Mouse (Mus musculus) hindbrain, embryonic 10.5 days (tissue): Measurements from ENCODE around the gene Olfm2. TPM values are rescaled to one million over a fixed set of nuclear protein-coding genes. Genes with fewer than 3 reads are reported as not detected.

Experiments used
- DNase-seq: peaks from one replicate; pipeline ENCODE4 v3.0.0-alpha.2; 2017; ENCODE audit warnings: low spot score
- H3K27ac ChIP-seq: fragments of 300-500 bp; sonication (generic); 2 replicates; pipeline ENCODE4 v1.5.1; 2016; ENCODE audit warnings: mild to moderate bottlenecking, moderate library complexity
- H3K27me3 ChIP-seq: fragments of 300-500 bp; sonication (generic); 2 replicates; pipeline ENCODE4 v1.6.1; 2016; ENCODE audit warnings: mild to moderate bottlenecking; ENCODE audit not compliant: poor library complexity, insufficient read depth, severe bottlenecking
- H3K36me3 ChIP-seq: fragments of 300-500 bp; sonication (generic); 2 replicates; pipeline ENCODE4 v1.6.1; 2016; ENCODE audit warnings: mild to moderate bottlenecking, moderate library complexity
- H3K4me1 ChIP-seq: fragments of 300-500 bp; sonication (generic); replicated peaks from 2 replicates; pipeline ENCODE4 v1.6.1; 2016; ENCODE audit warnings: mild to moderate bottlenecking
- H3K4me3 ChIP-seq: fragments of 300-500 bp; sonication (generic); 2 replicates; pipeline ENCODE4 v1.5.1; 2016; ENCODE audit warnings: mild to moderate bottlenecking, moderate library complexity
- H3K9me3 ChIP-seq: fragments of 300-500 bp; sonication (generic); 2 replicates; pipeline ENCODE4 v1.6.1; 2016; ENCODE audit warnings: mild to moderate bottlenecking, moderate library complexity
- WGBS: fragments of 180-500 bp; shearing (Covaris S2); methylation state at CpG from one replicate; pipeline ENCODE4 v1.1.7; 2016; 5-methylcytosine and 5-hydroxymethylcytosine counted together
- polyA plus RNA-seq: library from polyadenylated mRNA; unstranded; fragments of >200 nt; fragmentation: Nextera tagmentation; extraction: Ambion mirVana; gene quantifications from 2 replicates; pipeline ENCODE4 v1.2.1, GENCODE M21; 2016

Gene Olfm2
- 46.9 and 76.4 TPM in 2 replicates for polyA plus RNA-seq

DNA sequence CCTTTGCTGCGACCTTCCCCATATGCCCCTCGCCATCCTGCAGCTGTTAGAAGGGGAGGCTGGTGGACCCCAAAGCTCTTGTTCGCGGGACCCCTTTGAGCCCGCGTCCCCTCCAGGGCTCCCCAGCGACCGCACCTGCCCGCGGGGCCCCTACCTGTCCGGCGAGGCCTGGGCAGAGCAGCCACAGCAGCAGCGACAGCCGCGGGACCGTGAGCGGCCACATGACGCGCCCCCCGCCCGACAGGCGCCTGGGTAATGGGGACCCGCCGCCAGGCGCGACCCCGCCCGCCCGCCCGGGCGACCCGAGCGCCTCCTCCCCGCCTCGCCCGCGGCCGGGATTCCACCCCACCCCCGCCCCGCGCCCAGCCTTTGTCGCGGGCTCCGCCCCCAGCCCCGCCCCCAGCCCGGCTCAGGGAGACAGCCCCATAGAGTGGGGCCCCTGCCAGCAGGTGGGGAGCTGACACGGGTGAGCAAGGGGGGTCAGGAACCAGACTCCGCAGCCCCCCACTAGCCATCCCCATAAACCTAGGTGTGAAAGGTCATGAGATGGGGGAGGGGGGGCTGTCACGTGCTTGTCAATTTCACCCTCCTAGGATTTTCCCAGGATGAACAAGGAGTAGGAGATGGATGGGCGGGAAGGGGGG is at the start of gene Olfm2:
Gene Olfm2, minus strand, starts transcription at position 333 of the 644 bp plus-strand sequence.
- WGBS: under 1% methylated on average over 50 of the region's 50 CpGs
- DNase-seq: peak; percentile 74
- H3K27me3 ChIP-seq: peaks cover 47% of the 10 kb centered on the region

DNA sequence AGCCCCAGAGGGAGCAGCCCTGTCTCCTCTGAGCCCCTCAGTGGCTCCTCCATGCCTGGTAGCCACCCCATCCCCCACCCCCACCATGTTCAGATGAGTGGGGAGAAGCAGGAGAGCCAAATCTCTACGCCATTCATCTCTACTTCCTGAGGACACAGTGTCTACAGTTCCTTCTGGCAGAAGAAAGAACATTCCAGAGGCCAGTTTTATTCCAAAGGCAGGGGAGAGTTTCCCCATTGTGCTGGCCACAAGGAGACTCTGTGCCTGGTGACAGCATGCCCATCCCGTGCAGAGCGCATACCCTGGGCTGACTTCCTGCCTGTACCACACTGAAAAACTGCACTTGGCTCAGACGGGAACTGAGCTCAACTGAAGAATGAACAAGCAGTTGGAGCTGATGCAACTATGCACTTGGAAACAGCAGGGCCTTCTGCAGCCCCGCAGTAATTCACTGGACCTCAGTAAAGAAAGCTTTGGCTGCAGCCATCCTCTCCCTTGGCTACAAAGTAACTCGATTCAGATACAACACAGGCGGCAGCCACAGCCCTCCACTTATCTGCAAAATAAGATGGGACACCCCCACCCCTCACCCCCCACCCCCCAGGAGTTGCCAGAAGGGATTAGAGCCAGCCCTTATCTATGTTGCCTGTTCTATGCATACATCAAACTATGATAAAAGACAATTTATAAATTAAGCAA is 48.1 kb upstream of the Olfm2 start:
- Histone ChIP-seq H3K9me3 (no peaks in the 10 kb centered on the region), H3K4me3 (no peak overlapping the region), H3K4me1 (peaks cover 37% of the 10 kb centered on the region), H3K27ac (peak overlapping the region; percentile 37; the same call in 1 of the 2 replicates), H3K27me3 (no peaks in the 10 kb centered on the region), H3K36me3 (no peaks in the 10 kb centered on the region)
- peak; percentile 8 for DNase-seq
- 42% methylated on average over 7 of the region's 7 CpGs for WGBS

More for the DNA sequence above, at the start of gene Olfm2:
- no peaks in the 10 kb centered on the region for H3K36me3 ChIP-seq
- H3K4me1 ChIP-seq: peaks cover 48% of the 10 kb centered on the region
- 0 out of 2 replicates have a peak, but pooled peaks cover 5% of the 10 kb centered on the region for H3K9me3 ChIP-seq
- H3K27ac ChIP-seq: peak within 1 kb of the TSS; percentile 88
- peak within 1 kb of the TSS; percentile 66 for H3K4me3 ChIP-seq

DNA sequence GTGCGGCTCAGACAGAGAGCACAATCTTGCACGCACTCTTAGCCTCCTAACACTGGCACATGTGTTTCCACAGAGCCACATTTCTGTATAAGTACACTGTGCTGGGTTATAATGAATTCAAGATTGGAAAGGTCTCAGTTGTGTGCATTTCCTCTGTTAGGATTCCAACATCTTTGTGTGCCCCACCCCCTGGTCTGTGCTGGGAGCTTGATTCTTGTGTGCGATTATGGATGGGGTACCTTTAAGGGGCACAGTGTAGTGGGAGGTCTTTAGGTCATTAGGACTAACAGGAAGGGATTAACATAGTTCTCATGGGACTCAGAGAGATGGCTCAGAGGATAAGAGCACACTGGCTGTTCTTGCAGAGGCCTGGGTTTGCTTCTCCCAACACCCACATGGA is 44.2 kb upstream of the Olfm2 start:
- H3K4me1 ChIP-seq: peaks cover 30% of the 10 kb centered on the region
- WGBS: 72% methylated on average over 3 of the region's 3 CpGs
- no peaks in the 10 kb centered on the region for H3K36me3 ChIP-seq
- H3K4me3 ChIP-seq: no peak overlapping the region
- 0 out of 2 replicates have a peak, but pooled peaks cover 4% of the 10 kb centered on the region for H3K9me3 ChIP-seq
- no peaks in the 10 kb centered on the region for H3K27me3 ChIP-seq
- no peak overlapping the region for H3K27ac ChIP-seq
- DNase-seq: no peak

DNA sequence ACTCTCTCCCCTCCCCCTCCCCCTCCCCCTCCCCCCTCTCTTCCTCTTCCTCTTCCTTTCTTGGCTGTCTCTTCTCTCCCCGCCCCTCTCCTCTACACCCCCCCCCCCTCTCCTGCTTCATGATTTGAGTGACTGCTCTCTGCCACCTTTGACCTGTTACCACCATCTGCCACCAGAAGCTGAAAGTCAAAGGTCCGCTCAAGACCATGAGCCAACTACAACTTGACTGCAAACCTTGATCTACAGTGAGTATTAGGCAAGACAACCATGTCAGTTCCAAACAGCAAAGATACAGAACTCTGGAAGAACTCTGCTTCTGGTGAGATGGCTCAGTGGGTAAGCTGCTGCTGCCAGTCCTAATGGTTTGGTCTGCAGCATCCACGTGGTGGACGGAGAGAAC is 43.5 kb upstream of the Olfm2 start:
- Histone ChIP-seq H3K27me3 (no peaks in the 10 kb centered on the region), H3K4me3 (no peak overlapping the region), H3K9me3 (0 out of 2 replicates have a peak, but pooled peaks cover 4% of the 10 kb centered on the region), H3K27ac (peak overlapping the region; percentile 40; the same call in 1 of the 2 replicates), H3K36me3 (no peaks in the 10 kb centered on the region), H3K4me1 (peaks cover 30% of the 10 kb centered on the region)
- no peak for DNase-seq
- 71% methylated on average over 3 of the region's 4 CpGs for WGBS

DNA sequence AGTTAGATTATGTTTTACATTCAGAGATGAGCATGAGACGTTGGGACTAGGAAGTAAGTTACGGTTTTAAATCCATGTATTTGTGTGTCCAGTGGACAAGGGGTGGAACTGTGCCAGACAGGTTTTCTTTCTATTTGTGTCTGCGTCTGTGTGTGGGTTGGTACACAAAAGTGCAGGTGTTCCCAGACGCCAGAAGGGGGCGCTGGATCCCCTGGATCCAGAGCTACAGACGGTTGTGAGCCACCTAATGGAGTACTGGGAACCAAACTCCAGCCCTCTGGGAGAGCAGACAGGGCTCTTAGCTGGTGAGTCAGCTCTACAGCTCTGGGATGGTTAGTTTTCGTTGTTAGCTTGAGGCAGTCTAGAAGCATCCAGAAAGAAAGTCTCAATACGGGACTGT is 41.8 kb upstream of the Olfm2 start:
- Histone ChIP-seq H3K27me3 (no peaks in the 10 kb centered on the region), H3K36me3 (no peaks in the 10 kb centered on the region), H3K4me3 (no peak overlapping the region), H3K9me3 (0 out of 2 replicates have a peak, but pooled peaks cover 4% of the 10 kb centered on the region), H3K4me1 (peaks cover 15% of the 10 kb centered on the region), H3K27ac (no peak overlapping the region)
- 78% methylated on average over 8 of the region's 8 CpGs for WGBS
- DNase-seq: no peak

DNA sequence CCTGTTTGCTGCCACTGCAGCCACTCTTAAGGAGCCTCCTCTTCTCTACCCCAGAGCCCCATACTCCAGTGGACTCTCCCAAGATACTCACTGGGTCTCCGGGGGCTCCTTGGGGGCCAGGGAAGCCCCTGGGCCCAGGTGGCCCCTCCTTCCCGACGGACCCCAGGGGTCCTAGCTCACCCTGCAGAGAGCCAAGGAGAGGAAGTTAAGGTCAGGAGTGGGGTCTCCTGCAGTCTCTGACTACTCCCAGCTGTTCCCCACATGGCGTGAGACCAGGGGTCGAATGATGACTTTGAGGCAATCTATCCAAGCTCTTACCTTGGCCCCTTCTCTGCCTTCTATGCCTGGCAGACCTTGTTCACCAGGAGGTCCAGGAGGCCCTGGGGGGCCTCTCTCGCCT is 38.9 kb upstream of the Olfm2 start:
- WGBS: 65% methylated on average over 6 of the region's 6 CpGs
- no peaks in the 10 kb centered on the region for H3K36me3 ChIP-seq
- H3K9me3 ChIP-seq: 0 out of 2 replicates have a peak, but pooled peaks cover 4% of the 10 kb centered on the region

DNA sequence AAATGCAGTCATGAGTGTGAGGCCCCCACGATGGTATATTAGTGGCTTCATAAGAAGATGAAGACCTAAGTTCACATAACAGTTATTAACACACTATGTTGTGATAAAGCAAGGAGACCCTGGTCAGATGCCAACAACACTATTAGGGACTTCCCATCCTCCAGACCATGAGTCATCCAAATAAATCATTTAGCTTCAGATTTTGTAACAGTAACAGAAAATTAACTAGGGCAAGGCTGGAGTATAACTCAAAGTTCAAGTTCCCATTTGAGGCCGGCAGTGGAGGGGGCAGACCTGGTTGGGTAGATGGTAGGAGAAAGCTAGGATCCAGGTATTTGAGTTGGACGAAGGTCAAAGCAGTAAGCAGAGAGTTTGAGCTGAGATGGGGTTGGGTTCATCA is 35.1 kb upstream of the Olfm2 start:
- no peaks in the 10 kb centered on the region for H3K36me3 ChIP-seq
- no peaks in the 10 kb centered on the region for H3K27me3 ChIP-seq
- H3K4me1 ChIP-seq: peaks cover 7% of the 10 kb centered on the region
- no peak for DNase-seq
- 80% methylated on average over 3 of the region's 3 CpGs for WGBS
- H3K4me3 ChIP-seq: no peak overlapping the region
- H3K27ac ChIP-seq: no peak overlapping the region
- H3K9me3 ChIP-seq: no peaks in the 10 kb centered on the region

More for the DNA sequence above, 38.9 kb upstream of the Olfm2 start:
- Histone ChIP-seq H3K27me3 (no peaks in the 10 kb centered on the region), H3K4me1 (peaks cover 4% of the 10 kb centered on the region), H3K4me3 (no peak overlapping the region), H3K27ac (no peak overlapping the region; the same call in 1 of the 2 replicates)
- no peak for DNase-seq

DNA sequence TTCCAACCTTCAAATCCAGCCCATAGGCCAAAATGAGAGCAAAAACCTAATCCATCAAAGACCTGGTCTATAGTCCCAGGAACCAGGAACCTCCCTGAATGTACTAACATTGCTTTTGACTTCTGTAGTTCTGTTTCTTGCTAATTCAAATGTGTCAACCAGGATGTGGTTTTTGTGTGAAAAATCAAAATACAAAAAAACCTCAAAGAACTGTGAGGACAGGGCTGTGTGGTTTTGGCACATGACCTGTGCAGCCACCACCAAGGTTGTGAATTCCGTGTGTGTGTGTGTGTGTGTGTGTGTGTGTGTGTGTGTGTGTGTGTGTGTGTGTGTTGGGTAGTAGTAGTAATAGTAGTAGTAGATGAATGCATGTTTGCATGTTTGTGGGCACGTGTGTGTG is 19.1 kb upstream of the Olfm2 start:
- Histone ChIP-seq H3K4me3 (no peak overlapping the region), H3K9me3 (no peaks in the 10 kb centered on the region), H3K4me1 (peaks cover 2% of the 10 kb centered on the region; the same call in 1 of the 2 replicates), H3K36me3 (no peaks in the 10 kb centered on the region), H3K27me3 (no peaks in the 10 kb centered on the region), H3K27ac (no peak overlapping the region)
- DNase-seq: no peak
- 81% methylated on average over 2 of the region's 2 CpGs for WGBS

DNA sequence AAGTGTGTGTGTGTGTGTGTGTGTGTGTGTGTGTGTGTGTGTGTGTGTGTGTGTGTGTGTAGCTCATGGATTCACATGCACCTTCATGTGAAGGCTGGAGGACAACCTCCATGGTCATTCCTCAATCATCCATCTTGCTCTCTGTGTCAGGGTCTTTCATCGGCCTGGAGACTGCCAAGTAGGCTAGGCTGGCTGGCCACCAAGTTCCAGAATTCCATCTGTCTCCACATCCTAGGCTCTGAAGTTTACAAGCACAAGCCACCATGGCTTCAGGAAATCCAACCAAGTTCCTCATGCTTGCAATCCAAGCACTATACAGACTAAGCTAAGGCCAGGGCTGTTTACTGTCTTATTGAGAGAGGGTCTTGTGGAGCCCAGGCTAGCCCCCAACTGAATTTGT is 16.9 kb upstream of the Olfm2 start:
- Histone ChIP-seq H3K27me3 (no peaks in the 10 kb centered on the region), H3K36me3 (no peaks in the 10 kb centered on the region), H3K9me3 (no peaks in the 10 kb centered on the region), H3K4me1 (peaks cover 2% of the 10 kb centered on the region; the same call in 1 of the 2 replicates), H3K27ac (no peak overlapping the region), H3K4me3 (no peak overlapping the region)
- WGBS: 93% methylated on average over 1 of the region's 1 CpGs
- no peak for DNase-seq

DNA sequence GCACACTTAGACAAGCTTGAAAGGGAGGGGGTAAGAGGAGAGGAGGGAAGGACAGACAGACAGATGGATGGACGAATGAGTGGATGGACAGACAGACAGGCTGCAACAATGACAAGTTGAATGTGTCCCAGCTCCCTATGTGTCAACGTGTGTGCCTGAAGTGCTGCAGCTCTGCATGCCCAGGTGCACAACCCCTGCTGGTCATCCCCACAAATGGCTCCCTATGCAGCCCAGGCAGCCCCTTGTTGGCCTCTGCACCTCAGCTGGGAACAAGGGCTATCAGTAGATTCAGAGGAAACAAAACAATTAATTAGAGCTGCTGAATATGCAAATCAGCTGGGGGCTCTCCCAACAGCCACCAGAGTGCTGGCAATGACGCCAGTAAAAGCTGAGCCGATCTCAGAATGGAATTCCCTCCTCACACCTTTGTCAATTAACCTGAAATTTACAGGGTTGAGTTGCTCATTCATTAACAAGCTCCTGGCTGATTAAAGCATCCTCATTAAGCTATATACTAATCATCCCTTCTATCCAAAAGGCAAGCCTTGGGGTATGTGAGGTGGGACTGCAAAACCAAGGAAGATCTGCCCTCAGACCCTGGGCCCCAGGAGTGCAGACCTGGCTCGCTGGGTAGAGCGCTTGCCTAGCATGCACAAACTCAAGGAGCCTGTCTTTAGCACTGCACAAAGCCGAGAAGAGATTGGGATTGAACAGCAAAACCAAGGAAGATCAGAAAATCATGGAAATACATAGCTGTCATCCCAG is 16.2 kb upstream of the Olfm2 start:
- Histone ChIP-seq H3K27ac (no peak overlapping the region), H3K27me3 (no peaks in the 10 kb centered on the region), H3K36me3 (no peaks in the 10 kb centered on the region), H3K9me3 (no peaks in the 10 kb centered on the region), H3K4me1 (peaks cover 2% of the 10 kb centered on the region; the same call in 1 of the 2 replicates), H3K4me3 (no peak overlapping the region)
- WGBS: 57% methylated on average over 7 of the region's 7 CpGs
- no peak for DNase-seq

DNA sequence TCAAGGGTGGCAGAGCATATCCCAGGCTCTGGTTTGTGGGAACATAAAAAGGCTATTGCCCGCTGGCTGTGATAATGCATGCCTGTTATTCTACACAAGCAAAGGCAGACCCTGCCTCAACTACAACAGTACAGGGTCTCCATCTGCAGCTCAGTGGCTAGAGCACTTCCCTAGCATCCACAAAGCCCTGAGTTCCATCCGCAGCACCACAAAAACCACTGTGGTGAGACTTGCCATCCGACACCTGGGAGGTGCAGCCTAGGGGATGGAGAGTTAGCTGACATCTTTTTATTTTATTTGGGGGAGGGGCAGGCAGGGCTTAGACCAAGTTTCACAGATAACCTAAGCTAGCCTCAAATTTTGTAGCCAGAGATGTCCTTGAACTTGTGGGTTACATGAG is 15.2 kb upstream of the Olfm2 start:
- no peaks in the 10 kb centered on the region for H3K27me3 ChIP-seq
- no peak for DNase-seq
- 68% methylated on average over 3 of the region's 3 CpGs for WGBS
- H3K27ac ChIP-seq: no peak overlapping the region
- peaks cover 2% of the 10 kb centered on the region; the same call in 1 of the 2 replicates for H3K4me1 ChIP-seq
- H3K4me3 ChIP-seq: no peak overlapping the region
- no peaks in the 10 kb centered on the region for H3K36me3 ChIP-seq
- no peaks in the 10 kb centered on the region for H3K9me3 ChIP-seq

DNA sequence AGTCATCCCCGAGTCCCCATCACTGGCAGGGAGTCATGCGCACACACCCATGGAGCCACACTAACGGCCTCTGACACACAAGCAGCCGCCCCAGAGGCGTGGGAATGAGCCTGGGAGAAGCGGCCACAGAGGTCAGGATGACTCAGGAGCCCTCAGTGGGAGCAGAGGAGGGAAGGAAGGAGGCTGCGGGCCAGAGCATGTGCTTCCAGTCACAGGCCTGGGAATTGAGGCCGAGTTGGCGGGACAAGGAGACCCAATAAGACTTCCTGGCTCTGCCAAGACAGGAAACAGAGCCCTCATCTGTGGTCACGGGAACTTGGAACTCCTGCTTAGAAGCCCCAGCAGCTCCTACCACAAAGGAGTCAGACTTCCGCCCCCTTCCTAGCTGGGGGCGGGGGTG is 14.7 kb upstream of the Olfm2 start:
- no peaks in the 10 kb centered on the region for H3K9me3 ChIP-seq
- H3K36me3 ChIP-seq: no peaks in the 10 kb centered on the region
- H3K4me3 ChIP-seq: no peak overlapping the region
- H3K4me1 ChIP-seq: peaks cover 4% of the 10 kb centered on the region
- WGBS: 74% methylated on average over 12 of the region's 12 CpGs
- 0 out of 2 replicates have a peak overlapping the region, but pooled peaks have one; percentile 8 for H3K27ac ChIP-seq
- no peaks in the 10 kb centered on the region for H3K27me3 ChIP-seq
- no peak for DNase-seq
